Mouse (Mus musculus) brain, embryonic 14.5 days (tissue): ENCODE data around the gene Tnrc6b. TPM values are rescaled to one million over a fixed set of nuclear protein-coding genes. Genes with fewer than 3 reads are reported as not detected.
A peak's percentile ranks its signal among the peaks of the same experiment; 100 is the strongest.
"Not testable (repeated sequence)": the region's sequence is repeated elsewhere in the genome, so short reads cannot be mapped to it uniquely, and the experiment has no call there.

Experiments used
- DNase-seq: peaks from one replicate; pipeline ENCODE4 v3.0.0-alpha.2; 2011; ENCODE audit warnings: low read depth
- CTCF ChIP-seq: fragments of 200-500 bp; IDR thresholded peaks from 2 replicates; pipeline ENCODE4 v1.5.1; 2012; ENCODE audit warnings: inconsistent platforms, mild to moderate bottlenecking, moderate library complexity, borderline replicate concordance; ENCODE audit not compliant: insufficient read depth, insufficient read length; ENCODE audit errors: extremely low read depth
- POLR2A ChIP-seq: fragments of 200-500 bp; IDR thresholded peaks from 2 replicates; pipeline ENCODE4 v1.6.1; 2012; ENCODE audit warnings: mild to moderate bottlenecking, inconsistent platforms, borderline replicate concordance; ENCODE audit not compliant: poor library complexity, insufficient read depth, insufficient read length, severe bottlenecking; ENCODE audit errors: extremely low read depth
- polyA plus RNA-seq: library from polyadenylated mRNA; depleted of rRNA; stranded (reverse); fragments of >200 nt; gene quantifications from 2 replicates; pipeline ENCODE4 v1.2.3, GENCODE M21; 2012

Gene Tnrc6b
- polyA plus RNA-seq, 1 experiment: 46.2 TPM

DNA sequence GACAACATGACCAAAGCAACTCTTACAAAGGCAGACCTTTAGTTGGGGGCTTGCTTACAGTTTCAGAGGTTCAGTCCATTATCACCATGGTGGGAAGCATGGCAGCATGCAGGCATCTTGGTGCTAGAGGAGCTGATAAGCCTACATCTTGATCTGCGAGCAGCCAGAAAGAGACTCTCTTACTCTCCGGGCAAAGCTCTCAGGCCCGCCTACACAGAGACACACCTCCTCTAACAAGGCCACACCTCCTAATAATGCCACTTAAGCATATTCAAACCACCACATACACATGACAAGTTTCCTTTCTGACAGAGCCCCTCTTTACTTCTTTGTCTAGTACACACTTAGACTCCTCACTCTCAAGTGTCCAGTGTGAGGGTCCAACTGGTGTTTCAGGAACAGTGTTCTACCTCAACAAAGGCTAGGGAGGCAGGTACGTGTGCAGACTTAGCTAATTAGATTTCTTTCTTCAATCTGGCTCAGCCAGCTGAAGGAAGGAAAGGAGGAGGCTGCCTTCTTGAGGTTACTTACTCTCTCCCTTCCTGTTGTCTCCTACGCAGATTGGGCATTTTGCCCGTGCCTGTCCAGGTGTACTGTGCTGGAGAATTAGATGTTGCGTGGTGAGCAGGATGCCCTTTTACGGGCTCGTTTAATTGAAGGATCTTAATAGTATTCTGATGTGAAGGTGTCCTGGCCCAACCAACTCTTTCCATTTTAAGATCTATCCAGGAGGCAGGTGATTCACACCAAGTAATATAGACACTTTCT is 128.7 kb downstream of the Tnrc6b start:
- TF ChIP-seq CTCF (no peak), POLR2A (no peak)

DNA sequence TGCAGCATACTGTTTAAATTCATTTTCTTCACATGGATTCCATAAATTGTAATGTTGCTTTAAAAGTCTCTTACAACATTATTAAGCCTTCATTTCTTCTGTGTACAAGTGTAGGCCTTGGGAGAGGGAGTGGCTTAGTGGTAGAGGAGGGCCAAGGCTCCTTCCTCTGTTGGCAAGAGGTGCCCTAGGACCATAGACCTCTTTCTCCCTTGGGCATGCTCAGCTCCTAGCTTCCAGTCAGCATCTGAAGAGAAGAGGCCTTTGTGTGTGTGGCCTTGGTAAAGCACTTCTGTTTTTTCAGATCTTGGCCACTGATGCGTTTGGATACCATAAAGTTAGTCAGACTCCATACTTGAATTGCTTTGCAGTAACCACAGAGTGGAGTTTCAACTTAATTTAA is 133.1 kb downstream of the Tnrc6b start:
- no peak for DNase-seq
- TF ChIP-seq CTCF (no peak), POLR2A (no peak)

More for the DNA sequence above, 128.7 kb downstream of the Tnrc6b start:
- no peak for DNase-seq

DNA sequence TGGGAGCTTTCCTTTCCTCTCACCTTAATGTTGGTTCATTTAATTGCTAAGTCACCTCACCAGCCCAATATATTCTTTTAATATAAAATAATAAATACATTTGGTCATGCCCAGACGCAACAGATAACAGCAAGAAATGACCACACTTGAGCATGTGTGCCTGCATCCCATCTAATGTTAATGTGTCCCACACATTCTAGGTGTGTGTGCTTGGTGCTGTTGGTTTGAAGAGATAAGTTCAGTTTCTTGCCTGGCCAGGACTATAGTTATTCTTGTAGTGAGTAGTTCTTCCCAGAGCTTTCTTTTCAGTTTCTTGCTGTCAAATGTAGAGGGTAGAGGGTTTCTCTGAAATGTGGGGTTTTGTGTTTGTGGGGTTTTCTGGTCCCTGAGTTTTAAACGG is 133.8 kb downstream of the Tnrc6b start:
- no peak for DNase-seq
- TF ChIP-seq POLR2A (no peak), CTCF (no peak)

DNA sequence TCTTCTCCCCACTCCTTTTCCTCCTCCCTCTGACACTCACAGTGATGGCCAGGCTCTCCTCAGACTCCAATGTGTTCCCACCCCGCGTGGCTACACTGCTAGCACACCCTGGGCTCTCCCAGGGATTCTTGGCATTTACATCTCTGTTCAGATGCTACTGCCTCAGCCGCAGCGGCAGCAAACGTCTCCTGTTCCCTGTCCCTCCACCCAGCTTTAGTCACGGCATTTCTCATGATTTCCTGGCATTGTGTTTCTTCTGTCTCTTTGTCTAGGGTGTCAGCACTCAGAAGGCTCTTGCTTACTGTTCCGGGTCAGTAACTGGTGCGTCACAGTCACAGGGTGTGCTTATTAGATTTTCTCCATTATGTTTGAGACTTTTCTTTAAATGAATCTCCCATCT is 138.9 kb downstream of the Tnrc6b start:
- DNase-seq: peak; percentile 34
- TF ChIP-seq POLR2A (no peak), CTCF (no peak)

DNA sequence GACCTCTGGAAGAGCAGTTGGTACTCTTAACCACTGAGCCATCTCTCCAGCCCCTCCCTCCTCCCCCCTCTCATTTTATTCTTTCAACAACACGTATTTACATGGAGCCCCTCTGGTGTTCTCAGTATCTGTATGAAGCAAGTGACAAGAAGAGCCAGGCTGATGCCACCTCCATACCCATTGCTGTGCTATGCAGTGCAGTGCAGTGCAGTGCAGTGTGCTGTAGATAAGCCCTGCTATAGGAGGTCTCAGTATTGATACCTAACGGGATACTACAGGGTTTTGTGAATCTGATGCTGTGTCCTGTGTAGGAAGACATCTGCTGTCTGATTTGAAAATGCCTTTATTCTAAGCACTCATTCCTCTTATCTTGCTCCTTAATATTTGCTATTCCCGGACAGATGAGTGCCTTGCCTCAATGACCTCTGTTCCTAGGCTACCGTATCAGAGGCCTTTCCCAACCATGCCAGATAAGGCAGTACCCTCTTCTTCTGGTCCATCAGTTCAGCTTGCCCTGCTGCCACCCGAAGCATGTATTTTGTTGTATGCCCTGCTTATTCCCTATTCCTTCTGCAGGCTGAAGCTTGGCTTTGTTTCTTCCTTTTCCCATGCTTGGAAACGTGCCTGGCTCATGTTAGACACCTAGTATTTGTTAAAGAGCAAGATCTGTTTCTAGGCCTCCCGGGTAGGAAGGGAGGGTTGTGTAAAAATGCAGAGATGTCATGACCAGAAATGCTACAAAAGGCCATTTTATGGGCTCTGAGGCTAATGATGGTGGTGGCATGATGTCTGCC is 139.8 kb downstream of the Tnrc6b start:
- peak; percentile 22 for DNase-seq
- no peak for TF ChIP-seq CTCF
- TF ChIP-seq POLR2A: no peak

DNA sequence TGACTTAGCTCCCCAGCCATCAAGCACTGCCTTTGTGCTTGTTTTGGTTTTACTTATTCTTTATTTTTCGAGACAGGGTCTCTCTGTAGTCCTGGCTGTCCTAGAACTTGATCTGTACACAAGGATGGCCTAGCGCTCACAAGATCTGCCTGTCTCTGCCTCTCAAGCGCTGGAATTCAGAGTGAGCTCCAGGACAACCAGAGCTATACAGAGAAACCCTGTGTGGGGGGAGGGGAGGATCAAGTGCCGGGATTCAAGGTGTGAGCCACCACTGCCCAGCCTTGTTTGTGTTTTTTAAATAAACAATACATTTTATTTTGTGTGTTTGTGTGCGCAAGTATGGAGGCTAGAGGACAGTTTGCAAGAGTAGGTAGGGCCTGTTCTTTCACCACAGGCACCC is 141.0 kb downstream of the Tnrc6b start:
- DNase-seq: no peak
- TF ChIP-seq POLR2A: no peak
- TF ChIP-seq CTCF: no peak

DNA sequence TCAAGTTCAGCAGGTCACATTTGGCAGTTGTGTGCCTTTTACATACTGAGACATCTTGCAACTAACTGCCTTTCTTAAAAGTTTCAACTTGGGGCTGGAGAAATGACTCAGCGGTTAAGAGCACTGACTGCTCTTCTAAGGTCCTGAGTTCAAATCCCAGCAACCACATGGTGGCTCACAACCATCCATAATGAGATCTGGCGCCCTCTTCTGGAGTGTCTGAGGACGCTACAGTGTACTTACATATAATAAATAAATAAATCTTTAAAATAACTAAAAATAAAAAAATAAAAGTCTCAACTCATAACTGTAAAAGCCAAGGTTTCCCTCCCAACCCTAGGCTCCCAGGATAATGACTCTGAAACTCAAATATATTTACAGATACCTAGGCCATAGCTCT is 141.4 kb downstream of the Tnrc6b start:
- not testable (repeated sequence) for DNase-seq

DNA sequence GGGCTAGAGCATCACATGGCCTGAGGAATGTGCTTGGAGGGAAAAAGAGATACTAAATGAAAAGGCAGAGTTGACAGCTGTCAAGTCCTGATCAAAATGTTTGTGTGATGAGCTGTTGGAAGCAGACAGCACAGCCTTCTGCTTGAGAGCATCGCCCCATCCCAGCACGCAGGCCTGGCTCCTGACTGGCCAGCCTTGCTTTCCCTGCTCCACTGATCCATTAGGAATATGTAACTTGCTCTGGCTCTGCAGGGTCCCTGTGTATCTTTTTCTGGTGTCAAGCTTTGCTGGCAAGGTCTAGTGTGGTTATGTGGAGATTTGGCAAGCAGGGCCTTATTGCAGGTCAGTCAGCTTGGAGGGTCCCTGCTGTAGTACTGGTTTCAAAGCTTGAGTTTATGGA is 148.3 kb downstream of the Tnrc6b start:
- TF ChIP-seq POLR2A (no peak), CTCF (no peak)

DNA sequence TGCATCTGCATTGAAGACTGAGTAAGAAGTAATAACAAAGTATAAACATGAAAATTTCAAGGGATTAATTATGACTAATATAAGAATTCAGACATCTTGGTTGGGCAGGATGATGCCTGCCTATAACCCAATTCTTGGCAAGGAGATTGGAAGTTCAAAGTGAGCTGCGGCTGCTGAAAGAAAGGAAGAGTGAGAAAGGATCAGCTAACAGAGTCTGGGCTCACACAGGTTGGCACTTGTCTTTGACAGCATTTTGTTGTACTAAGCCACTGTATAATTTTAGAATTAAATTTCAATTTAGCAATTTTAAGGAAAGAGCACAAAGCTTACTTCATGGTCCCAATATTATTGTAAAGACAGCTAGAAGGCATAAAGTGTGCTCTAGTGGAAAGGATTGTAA is 150.2 kb downstream of the Tnrc6b start:
- DNase-seq: no peak
- TF ChIP-seq CTCF (no peak), POLR2A (no peak)

More for the DNA sequence above, 148.3 kb downstream of the Tnrc6b start:
- no peak for DNase-seq

DNA sequence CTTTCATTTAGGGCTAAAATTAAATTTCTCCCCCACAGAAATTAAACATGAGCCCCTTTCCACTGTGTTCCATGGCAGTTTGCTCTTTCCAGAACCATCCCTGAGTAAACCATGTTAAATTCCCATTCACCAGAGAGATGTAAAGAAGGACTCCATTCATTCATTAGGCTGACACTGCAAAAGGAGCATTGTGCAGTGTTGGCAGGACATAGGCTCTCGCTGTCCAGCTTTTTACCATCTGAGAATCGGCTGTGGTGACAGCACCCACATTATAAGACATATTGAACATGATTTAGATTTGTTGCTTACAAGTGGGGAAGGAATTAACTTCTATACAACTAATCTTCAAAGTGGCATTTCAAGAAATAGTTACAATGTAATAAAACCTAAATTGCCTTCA is 150.9 kb downstream of the Tnrc6b start:
- TF ChIP-seq CTCF: no peak
- TF ChIP-seq POLR2A: no peak
- peak; percentile 74 for DNase-seq

DNA sequence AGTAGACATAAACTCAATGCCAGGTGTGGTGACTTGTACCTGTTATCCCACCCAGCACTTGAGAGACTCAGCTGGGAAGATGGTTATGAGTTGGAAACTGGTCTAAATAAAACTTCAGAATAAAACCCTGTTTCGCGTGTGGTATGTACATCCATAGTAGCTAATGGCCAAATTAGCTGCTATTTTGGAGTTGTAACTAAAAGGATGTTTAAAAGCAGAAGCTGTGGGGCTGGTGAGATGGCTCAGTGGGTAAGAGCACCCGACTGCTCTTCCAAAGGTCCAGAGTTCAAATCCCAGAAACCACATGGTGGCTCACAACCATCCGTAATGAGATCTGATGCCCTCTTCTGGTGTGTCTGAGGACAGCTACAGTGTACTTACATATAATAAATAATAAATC is 157.5 kb downstream of the Tnrc6b start:
- not testable (repeated sequence) for DNase-seq

DNA sequence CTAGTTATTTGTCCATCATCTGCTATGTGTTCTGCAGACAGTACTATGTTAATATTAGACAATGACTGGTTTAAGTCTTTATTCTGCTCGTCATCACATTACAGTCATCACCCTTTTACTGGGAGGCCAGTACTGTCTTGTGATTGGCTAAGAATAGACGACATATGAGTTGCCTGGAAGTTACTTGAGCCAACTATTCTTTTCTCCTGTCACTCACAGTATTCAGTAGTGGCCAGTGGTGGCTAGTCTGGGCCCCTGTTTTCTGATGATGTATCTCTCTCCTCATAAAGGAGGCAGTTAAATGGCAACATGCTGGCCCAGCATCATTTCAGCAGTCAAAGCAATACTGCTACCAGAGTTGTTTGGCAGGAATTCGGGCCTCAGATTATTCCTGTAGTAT is 163.6 kb downstream of the Tnrc6b start:
- DNase-seq: no peak
- TF ChIP-seq POLR2A (no peak), CTCF (no peak)
